Mouse (Mus musculus) monocyte, adult 5-6 weeks (primary cell): ENCODE measurements at regions not wholly inside any gene's neighbourhood (a gene's known extent, or its start where the extent isn't known, plus 50 kb on each side); places are given as distances from the start of the nearest gene placed in this dataset.

Experiments
- ATAC-seq: fragments of 153-309, 156-312 bp; replicated peaks from 2 replicates; pipeline ENCODE4 v1.8.0; 2017; ENCODE audit warnings: mild to moderate bottlenecking; ENCODE audit not compliant: low TSS enrichment, insufficient number of reproducible peaks, severe bottlenecking, poor library complexity, low FRiP score

DNA sequence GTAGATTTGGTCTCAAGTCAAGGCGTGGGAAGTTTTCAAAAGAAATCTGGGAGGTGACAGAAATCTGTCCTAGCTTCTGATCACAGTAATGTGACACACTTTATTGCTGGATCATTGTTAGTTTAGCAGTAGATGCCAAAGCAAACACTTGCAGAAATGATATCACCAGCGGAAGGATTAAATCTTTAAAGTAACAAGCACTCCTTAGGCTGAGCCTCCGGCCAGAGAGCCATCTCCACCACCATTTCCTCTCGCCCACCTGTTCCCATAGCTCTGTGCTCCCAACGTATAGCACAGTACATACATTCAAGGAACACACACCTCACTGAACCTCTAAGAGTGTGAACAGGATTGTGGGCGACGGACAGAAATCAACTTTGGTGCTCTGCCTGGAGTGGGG lies 75.6 kb upstream of the Ifne start:
- ATAC-seq = no peak

GRCm38 (mm10) chr4:88954045-88954444 lies 74.0 kb upstream of the Ifne start:
- no peak for ATAC-seq

DNA sequence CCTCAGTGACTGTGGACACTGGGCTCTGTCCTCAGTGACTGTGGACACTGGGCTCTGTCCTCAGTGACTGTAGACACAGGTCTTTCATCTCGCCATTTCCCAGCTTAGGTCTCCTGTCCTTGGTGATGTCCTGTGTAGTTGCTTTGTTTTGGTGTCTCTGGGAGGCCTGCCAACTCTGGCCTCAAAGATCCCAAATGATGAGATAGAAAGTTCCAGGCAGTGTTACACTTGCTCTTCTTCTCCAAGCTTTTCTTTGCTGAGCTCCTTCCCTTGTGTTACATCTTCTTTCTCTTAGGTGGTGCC lies 71.0 kb upstream of the Ifne start:
- ATAC-seq = no peak

GRCm38 (mm10) chr4:88950181-88951033 lies 70.4 kb upstream of the Ifne start:
- no peak for ATAC-seq

GRCm38 (mm10) chr4:88948027-88948859 lies 68.2 kb upstream of the Ifne start:
- ATAC-seq = no peak

DNA sequence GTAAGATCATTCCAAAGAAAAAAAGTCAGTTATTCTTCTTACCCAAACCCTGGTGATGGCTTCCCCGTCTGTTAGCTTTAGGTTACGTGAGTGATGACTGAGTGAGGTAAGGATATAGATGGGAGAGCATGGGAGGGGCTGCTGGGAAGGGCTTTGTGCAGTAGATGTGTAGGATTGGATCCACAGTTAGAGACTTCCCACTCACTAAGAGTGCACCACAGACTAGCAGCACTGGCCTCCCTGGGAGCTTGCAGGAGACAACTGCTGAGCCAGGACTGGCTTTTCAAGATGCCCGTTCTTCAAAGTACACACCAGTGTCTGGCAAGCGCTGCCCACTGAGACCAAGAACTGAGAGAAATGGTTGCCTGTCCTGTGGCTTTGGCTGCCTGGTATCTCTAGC lies 62.0 kb upstream of the Ifne start:
- no peak for ATAC-seq

GRCm38 (mm10) chr4:88940670-88941069 lies 60.7 kb upstream of the Ifne start:
- ATAC-seq = no peak

- ATAC-seq = no peak
Observed at GRCm38 (mm10) chr4:88939397-88939796, 59.4 kb upstream of the Ifne start.

DNA sequence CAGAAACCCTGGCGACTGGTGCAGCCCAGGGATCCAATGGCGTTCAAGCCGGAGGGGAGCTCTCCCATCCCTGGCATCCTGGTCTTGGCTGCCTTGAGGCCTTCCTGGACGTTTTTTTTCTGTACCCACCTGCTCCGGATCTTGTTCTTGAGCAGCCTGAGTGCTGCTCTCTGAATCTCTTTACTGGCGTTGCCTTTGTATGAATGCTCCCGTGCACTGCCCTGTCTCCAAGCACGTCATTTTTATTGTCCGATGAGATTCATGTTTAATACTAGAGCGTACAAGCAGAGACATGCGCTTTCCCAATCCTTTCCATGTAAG lies 58.7 kb upstream of the Ifne start:
- ATAC-seq = no peak

- ATAC-seq = no peak
Observed at GRCm38 (mm10) chr4:88937866-88938711, 58.1 kb upstream of the Ifne start.

- no peak for ATAC-seq
Observed at GRCm38 (mm10) chr4:88936976-88937375, 57.0 kb upstream of the Ifne start.

- ATAC-seq = no peak
Observed at GRCm38 (mm10) chr4:88935901-88936300, 55.9 kb upstream of the Ifne start.

DNA sequence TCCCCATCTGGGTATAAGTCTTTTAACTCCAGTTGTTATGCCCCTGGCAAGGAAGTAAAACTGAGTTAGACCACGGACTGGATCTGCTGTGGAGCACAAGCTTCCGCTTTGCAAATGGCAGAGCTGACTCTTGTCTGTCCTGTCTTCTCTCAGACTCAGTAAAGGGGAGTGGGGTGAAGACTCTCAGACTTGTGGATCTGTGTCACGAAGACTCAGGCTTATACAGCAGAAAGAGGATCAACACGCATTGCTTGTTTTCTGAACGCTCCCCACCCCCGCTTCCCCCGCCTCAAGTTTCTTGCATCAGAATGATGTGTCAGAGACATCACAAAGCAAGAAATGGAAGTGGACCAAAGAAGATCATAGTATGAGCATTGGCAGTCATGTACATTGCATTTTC lies 55.3 kb upstream of the Ifne start:
- ATAC-seq = no peak

- no peak for ATAC-seq
Observed at GRCm38 (mm10) chr4:88934266-88935025, 54.4 kb upstream of the Ifne start.

GRCm38 (mm10) chr4:88931217-88931616 lies 51.2 kb upstream of the Ifne start:
- no peak for ATAC-seq
